Comparison of ENCODE assay signal across 24 mouse cellular contexts in the genomic region with DNA sequence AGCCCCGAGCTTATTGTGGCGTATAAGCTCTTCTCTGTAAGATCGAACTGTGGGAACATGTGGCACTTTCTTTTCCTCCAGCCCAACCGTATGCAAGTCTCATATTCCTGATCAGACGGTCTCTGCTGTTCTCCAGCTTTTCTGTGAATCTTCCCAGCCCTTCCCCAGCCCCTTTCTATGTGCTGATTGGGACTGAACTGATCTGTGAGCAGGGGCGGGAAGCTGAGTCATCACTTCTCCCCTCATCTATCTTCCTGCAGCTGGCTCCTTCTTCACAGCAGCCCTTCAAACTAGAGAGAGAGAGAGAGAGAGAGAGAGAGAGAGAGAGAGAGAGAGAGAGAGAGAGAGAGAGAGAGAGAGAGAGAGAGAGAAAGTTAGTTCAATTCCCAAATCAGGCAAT.
DNase-seq lines count a peak whose midpoint lies in the region; ATAC-seq lines count a peak whose summit lies in the region.
"Had no signal": no experiment of that assay in that cellular context is flagged by ENCODE, and none has a peak within 500 bp of the region (broad histone marks: within the 10 kb centered on the region; RNA-seq: fewer than 3 reads in every experiment).

No protein-coding gene starts in this region.

- no peaks in the 10 kb centered on the region for H3K36me3 ChIP-seq in heart, embryonic 12.5 days
- H3K36me3 ChIP-seq in lung, embryonic 15.5 days, result no peaks in the 10 kb centered on the region
- H3K36me3 ChIP-seq: forebrain, embryonic 10.5 days; heart, embryonic 13.5 days had no signal

- H3K4me3 ChIP-seq in heart, embryonic 12.5 days, result no peak overlapping the region
- H3K4me3 ChIP-seq in lung, embryonic 15.5 days, result no peak overlapping the region
- H3K4me3 ChIP-seq: forebrain, embryonic 10.5 days; forebrain, embryonic 13.5 days; gastrocnemius, adult 2 months; heart, embryonic 13.5 days had no signal

- no peaks in the 10 kb centered on the region for H3K27me3 ChIP-seq in heart, embryonic 12.5 days (replicated peaks)
- no peaks in the 10 kb centered on the region for H3K27me3 ChIP-seq in lung, embryonic 15.5 days
- H3K27me3 ChIP-seq: forebrain, embryonic 13.5 days; heart, embryonic 13.5 days had no signal

- no peak for ATAC-seq in heart, embryonic 12.5 days (ENCODE audit: insufficient number of reproducible peaks, low FRiP score)
- peak; percentile 31; the same call in 1 of the 2 replicates for ATAC-seq in lung, embryonic 15.5 days (ENCODE audit: borderline replicate concordance, extremely low read depth, low FRiP score, low TSS enrichment)
- ATAC-seq: activated CD4-positive, CD25-positive, alpha-beta regulatory T cell, adult 4 months; CD4-positive, CD25-positive, alpha-beta regulatory T cell, adult 4 months; forebrain, embryonic 13.5 days; hindbrain, postnatal 0 days; inflammation-experienced regulatory T-cells, adult 6 months had no signal

- no peaks in the 10 kb centered on the region for H3K9me3 ChIP-seq in heart, embryonic 12.5 days (replicated peaks)
- H3K9me3 ChIP-seq in lung, embryonic 15.5 days, result no peaks in the 10 kb centered on the region
- H3K9me3 ChIP-seq: forebrain, embryonic 10.5 days; forebrain, embryonic 13.5 days; heart, embryonic 13.5 days had no signal

- no peak overlapping the region for H3K4me2 ChIP-seq in heart, embryonic 12.5 days
- H3K4me2 ChIP-seq in lung, embryonic 15.5 days, result no peak overlapping the region
- H3K4me2 ChIP-seq: forebrain, embryonic 13.5 days; heart, embryonic 13.5 days; hindbrain, embryonic 14.5 days had no signal

- no peaks in the 10 kb centered on the region for H3K4me1 ChIP-seq in heart, embryonic 12.5 days (replicated peaks)
- no peaks in the 10 kb centered on the region for H3K4me1 ChIP-seq in lung, embryonic 15.5 days
- H3K4me1 ChIP-seq: forebrain, embryonic 13.5 days; heart, embryonic 13.5 days had no signal

- no peak overlapping the region for H3K9ac ChIP-seq in heart, embryonic 12.5 days
- H3K9ac ChIP-seq in lung, embryonic 15.5 days, result no peak overlapping the region
- H3K9ac ChIP-seq: forebrain, embryonic 13.5 days; heart, embryonic 13.5 days; hindbrain, embryonic 14.5 days had no signal

- no peak overlapping the region for H3K27ac ChIP-seq in heart, embryonic 12.5 days (ENCODE audit: poor library complexity, severe bottlenecking)
- no peak overlapping the region for H3K27ac ChIP-seq in lung, embryonic 15.5 days
- H3K27ac ChIP-seq: forebrain, embryonic 10.5 days; forebrain, embryonic 13.5 days; gastrocnemius, adult 2 months; heart, embryonic 13.5 days; hindbrain, embryonic 14.5 days; hindbrain, postnatal 0 days had no signal

- WGBS in heart, embryonic 12.5 days, result 55% methylated on average over 6 of the region's 6 CpGs
- WGBS in lung, embryonic 15.5 days, result 49% methylated on average over 6 of the region's 6 CpGs

- DNase-seq in heart, adult 11 months, result peak; percentile 12
- DNase-seq in lung, postnatal 14 days, result no peak
- peak; percentile 54 for DNase-seq in brain, adult 2 months (ENCODE audit: low read depth, low spot score)
- DNase-seq in layer of hippocampus, adult 9-11 months, result no peak
- DNase-seq: adrenal gland, adult 8-10 months; adrenal gland, postnatal 25 days; cerebellum, adult 18-20 months; cerebellum, adult 9-10 months; cerebellum, postnatal 14 days; gastrocnemius, adult 2 months; gastrocnemius, postnatal 14 days; heart, adult 18-20 months; heart, postnatal 14 days; heart, postnatal 4 days had no signal

Comparison
In these comparisons a context has a peak if more than half of its experiments do, and no peak if none do; other contexts are left out.
1. DNase-seq: peak in heart, adult 11 months (single experiment) and brain, adult 2 months (single experiment); none in lung, postnatal 14 days (single experiment) and layer of hippocampus, adult 9-11 months (single experiment).